Mouse (Mus musculus): ENCODE measurements at regions not wholly inside any gene's neighbourhood (a gene's known extent, or its start where the extent isn't known, plus 50 kb on each side); places are given as distances from the start of the nearest gene placed in this dataset. TPM values are rescaled to one million over a fixed set of nuclear protein-coding genes. Genes with fewer than 3 reads are reported as not detected.

DNA sequence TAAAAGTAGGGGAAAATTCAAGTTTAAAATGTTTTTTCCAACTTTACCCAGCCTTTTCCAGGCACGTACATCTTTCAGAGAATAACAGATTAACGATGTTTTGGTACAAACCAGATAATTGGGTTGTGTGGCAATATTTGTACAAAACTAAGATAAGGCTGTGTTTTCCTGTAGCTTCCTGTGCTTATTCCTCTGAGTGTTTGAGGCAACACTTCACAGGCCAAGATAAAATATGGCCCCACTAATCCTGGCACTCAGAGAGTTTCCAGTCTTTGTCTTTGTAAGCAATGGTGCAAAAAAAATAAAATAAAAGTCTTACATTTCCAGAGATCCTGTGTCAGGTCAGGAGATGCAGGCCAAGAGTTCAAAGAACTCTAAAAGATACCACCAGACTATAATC, 81.5 kb upstream of the Dcn start:
- H3K4me2 ChIP-seq (replicated peaks), result no peak overlapping the region
- no peaks in the 10 kb centered on the region for H3K9me3 ChIP-seq
- H3K27me3 ChIP-seq, result no peaks in the 10 kb centered on the region
- no peak overlapping the region for H3K27ac ChIP-seq
- H3K4me3 ChIP-seq (replicated peaks), result no peak overlapping the region
- 83% methylated on average over 2 of the region's 2 CpGs for WGBS
- H3K9ac ChIP-seq (replicated peaks), result no peak overlapping the region
- H3K36me3 ChIP-seq, result no peaks in the 10 kb centered on the region
- ATAC-seq, result no peak
- H3K4me1 ChIP-seq (replicated peaks), result no peaks in the 10 kb centered on the region

DNA sequence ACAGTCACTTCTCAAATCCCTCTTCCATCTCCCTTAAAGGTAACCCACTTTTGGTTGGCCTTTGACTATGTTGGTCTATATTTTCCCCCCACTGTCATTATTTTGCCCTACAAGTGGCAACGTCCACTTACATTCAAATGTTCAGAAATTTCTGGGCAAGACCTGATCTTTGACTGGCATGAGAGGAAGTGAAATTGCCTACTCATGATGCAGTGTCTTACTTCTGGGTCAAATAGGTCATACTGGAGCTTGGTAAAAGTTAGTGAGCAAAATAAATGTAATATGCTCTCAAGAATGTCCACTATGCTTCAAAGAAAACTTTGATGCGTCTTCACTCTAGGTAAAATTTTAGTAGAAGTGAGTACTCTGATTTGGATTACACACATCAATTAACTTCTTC, 76.9 kb upstream of the Dcn start:
- Histone ChIP-seq H3K9me3 (no peaks in the 10 kb centered on the region), H3K27me3 (no peaks in the 10 kb centered on the region), H3K4me1 (replicated peaks) (no peaks in the 10 kb centered on the region), H3K27ac (no peak overlapping the region), H3K4me2 (replicated peaks) (no peak overlapping the region), H3K36me3 (no peaks in the 10 kb centered on the region), H3K4me3 (replicated peaks) (no peak overlapping the region), H3K9ac (replicated peaks) (no peak overlapping the region)
- no peak for ATAC-seq
- WGBS, result 92% methylated on average over 2 of the region's 2 CpGs

DNA sequence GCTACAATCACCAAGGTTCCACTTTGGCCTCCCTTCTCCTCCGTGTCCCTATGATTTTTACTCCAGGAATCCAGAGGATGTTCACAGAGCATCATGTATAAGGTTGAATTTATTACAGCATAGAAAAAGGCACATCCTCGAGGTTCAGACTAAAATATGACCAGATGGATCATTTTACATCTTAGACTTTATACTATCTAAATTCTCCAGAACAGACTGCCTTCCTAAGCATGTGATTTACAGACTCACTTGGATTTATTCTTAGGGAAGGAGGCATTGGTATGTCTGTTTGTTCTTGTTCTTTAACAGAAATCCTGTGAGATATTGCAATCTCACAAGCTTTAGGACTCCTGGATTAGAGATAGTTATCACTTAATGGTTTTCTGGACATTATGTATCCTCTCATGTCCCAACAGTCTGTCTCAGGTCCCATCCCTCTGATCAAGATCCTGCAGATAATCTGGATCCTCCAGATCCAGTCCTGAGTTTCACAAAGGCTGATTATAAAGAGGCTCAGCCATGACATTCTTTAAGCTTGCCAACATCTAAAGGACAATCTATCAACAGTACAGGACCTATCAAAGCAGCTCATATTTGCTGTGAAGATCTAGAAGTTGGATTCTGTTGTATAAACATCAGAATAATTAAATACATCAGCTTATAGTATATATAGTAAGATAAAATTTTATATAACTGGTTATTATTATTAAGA, 75.2 kb upstream of the Dcn start:
- Histone ChIP-seq H3K9ac (replicated peaks) (no peak overlapping the region), H3K27me3 (no peaks in the 10 kb centered on the region), H3K27ac (no peak overlapping the region), H3K4me2 (replicated peaks) (no peak overlapping the region), H3K9me3 (no peaks in the 10 kb centered on the region), H3K4me3 (replicated peaks) (no peak overlapping the region), H3K36me3 (no peaks in the 10 kb centered on the region), H3K4me1 (replicated peaks) (no peaks in the 10 kb centered on the region)
- WGBS, result 68% methylated on average over 2 of the region's 2 CpGs
- no peak for ATAC-seq

DNA sequence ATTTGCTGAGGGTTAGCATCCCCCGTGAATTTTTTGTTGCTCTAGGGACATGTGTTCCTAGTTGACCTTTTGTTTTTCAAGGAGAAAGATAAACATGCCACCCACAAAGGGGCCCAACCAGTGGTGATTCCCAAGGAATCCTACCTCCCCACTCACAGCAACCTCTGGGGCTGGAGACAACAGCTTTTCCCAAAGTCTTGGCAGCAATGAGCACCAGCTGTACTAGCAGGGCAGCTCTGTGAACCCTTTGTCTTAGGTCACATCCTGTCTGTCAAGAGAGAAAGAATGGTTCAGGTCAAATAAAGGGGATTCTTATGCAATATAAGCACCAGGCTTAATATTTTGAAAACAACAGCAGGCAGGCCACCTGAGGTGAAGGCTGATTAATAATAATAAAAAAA, 70.2 kb upstream of the Dcn start:
- H3K4me3 ChIP-seq (replicated peaks), result no peak overlapping the region
- H3K27me3 ChIP-seq, result no peaks in the 10 kb centered on the region
- H3K27ac ChIP-seq, result no peak overlapping the region
- H3K9me3 ChIP-seq, result no peaks in the 10 kb centered on the region
- H3K36me3 ChIP-seq, result no peaks in the 10 kb centered on the region
- no peak for ATAC-seq
- H3K9ac ChIP-seq (replicated peaks), result no peak overlapping the region
- 52% methylated on average over 1 of the region's 1 CpGs for WGBS
- H3K4me2 ChIP-seq (replicated peaks), result no peak overlapping the region
- no peaks in the 10 kb centered on the region for H3K4me1 ChIP-seq (replicated peaks)

DNA sequence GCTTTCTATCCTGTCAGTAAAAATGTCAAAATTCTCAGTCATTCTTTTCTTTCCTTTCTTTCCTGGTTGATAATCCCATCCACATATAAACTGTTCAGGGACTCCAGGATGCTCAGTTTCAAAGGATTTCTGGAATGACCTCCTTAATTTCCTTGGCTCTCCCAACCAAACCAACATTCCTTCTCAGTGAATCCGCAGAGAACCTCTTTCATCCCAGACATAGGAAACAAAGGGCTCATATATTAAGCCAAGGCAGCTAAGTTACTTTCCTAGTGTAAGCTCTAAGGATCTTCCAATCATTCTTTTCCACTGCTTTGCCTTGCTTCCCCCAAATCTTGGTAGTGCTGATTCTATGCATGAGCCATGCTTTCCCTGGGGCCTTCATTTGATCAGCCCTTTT, 69.5 kb upstream of the Dcn start:
- Histone ChIP-seq H3K4me1 (replicated peaks) (no peaks in the 10 kb centered on the region), H3K27ac (no peak overlapping the region), H3K9ac (replicated peaks) (no peak overlapping the region), H3K27me3 (no peaks in the 10 kb centered on the region), H3K4me2 (replicated peaks) (no peak overlapping the region), H3K4me3 (replicated peaks) (no peak overlapping the region), H3K36me3 (no peaks in the 10 kb centered on the region), H3K9me3 (no peaks in the 10 kb centered on the region)
- no peak for ATAC-seq
- WGBS, result 67% methylated on average over 1 of the region's 1 CpGs

DNA sequence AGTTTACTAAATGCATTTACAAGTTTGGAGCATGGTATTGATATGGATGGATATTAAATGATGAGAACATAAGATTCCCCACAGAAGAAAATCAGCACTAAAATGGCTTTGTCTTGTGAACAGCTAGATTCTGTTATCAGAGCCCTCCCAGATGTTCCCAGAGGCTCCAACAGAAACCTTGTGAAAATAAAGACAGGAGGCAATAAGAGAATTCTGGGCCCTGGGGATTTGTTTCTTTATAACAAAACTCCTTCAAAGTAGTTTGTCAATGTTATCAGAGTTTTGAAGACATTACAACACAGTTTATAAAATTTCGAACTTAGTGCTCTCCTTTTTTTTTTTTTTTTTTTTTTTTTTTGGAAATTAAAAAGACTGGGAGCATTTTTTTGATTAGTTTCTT, 56.8 kb upstream of the Dcn start:
- Histone ChIP-seq H3K4me2 (replicated peaks) (no peak overlapping the region), H3K4me1 (replicated peaks) (peaks cover 3% of the 10 kb centered on the region; the same call in 1 of the 2 replicates), H3K27ac (no peak overlapping the region), H3K4me3 (replicated peaks) (no peak overlapping the region), H3K9ac (replicated peaks) (no peak overlapping the region), H3K27me3 (no peaks in the 10 kb centered on the region), H3K36me3 (no peaks in the 10 kb centered on the region), H3K9me3 (no peaks in the 10 kb centered on the region)
- no peak for ATAC-seq
- WGBS, result 21% methylated on average over 1 of the region's 1 CpGs

DNA sequence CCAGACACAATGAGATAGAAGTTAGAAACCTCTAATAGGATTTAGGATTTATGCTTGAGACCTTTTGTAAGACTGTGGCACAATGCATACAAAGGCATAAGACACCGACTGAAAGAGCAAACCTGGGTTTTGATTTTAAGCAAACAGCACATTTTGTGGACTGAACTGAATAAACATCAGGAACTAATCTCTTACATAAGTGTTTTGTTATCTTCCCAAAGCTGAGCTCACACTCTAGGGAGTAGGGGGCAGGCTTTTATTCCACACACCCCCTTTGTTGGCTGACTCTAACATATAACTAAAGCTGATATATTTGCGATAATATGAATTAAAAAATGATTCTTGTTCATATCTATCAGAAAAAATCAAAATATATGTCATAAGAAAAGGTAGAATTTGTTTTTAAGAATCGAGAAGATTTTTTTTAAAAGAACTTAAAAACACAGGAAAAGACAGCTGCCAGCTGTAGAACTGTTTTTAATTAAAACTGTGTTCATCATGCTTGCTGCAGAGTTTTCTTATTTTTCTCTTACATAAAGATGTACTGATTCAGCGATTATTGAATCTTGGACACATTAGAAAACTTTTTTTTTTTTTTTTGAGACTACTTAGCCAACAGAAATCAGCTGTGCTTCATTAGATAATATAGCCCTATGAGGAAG, 56.2 kb upstream of the Dcn start:
- H3K9me3 ChIP-seq, result no peaks in the 10 kb centered on the region
- H3K9ac ChIP-seq (replicated peaks), result no peak overlapping the region
- WGBS, result 29% methylated on average over 4 of the region's 4 CpGs
- no peak overlapping the region for H3K4me3 ChIP-seq (replicated peaks)
- H3K4me2 ChIP-seq (replicated peaks), result no peak overlapping the region
- peaks cover 3% of the 10 kb centered on the region; the same call in 1 of the 2 replicates for H3K4me1 ChIP-seq (replicated peaks)
- no peak overlapping the region for H3K27ac ChIP-seq
- H3K36me3 ChIP-seq, result no peaks in the 10 kb centered on the region
- no peaks in the 10 kb centered on the region for H3K27me3 ChIP-seq
- no peak for ATAC-seq

Small RNA genes in the stretch of these regions (microRNA-seq; reads per million reads assigned to microRNA genes)
- not detected for gene Gm24587
- not detected for gene Mir3966
